Mouse (Mus musculus): ENCODE data around the gene Galnt17. TPM values are rescaled to one million over a fixed set of nuclear protein-coding genes. Genes with fewer than 3 reads are reported as not detected.

The Galnt17 gene
- polyA plus RNA-seq, 1 experiment from 2014 or later = 5.1 TPM

GRCm38 (mm10) chr5:130875391-130875790 lies 432.9 kb downstream of the Galnt17 start:
- ATAC-seq (no peak), DNase-seq (ENCODE audit: low read depth, low spot score) (no peak)
- CTCF ChIA-PET = interaction anchor here (1.2 kb wide), 1 partner anchor 17 kb away, joined by 4 read pairs; no protein-coding TSS in a partner anchor
- no peak for TF ChIP-seq CTCF (IDR thresholded peaks at IDR 0.05)
- POLR2A ChIA-PET = no interaction called here
- in situ Hi-C loops (cut with MboI; ENCODE audit: low pct_unique_long_range_greater_than_20kb) = no loop called here
- no peaks in the 10 kb centered on the region for H3K27me3 ChIP-seq

- no peak for DNase-seq (ENCODE audit: low read depth, low spot score)
- ChIA-PET POLR2A (no interaction called here), CTCF (interaction anchor here (1.5 to 2.4 kb wide), 2 partner anchors 18 to 559 kb away, joined by 3 to 6 read pairs; no protein-coding TSS in a partner anchor)
- in situ Hi-C loops (cut with MboI; ENCODE audit: low pct_unique_long_range_greater_than_20kb) = loop anchor here (5.0 kb wide), 1 partner anchor 131 kb away; no protein-coding TSS in a partner anchor
- H3K27me3 ChIP-seq = no peaks in the 10 kb centered on the region
- no peak for ATAC-seq
- no peak for TF ChIP-seq CTCF (IDR thresholded peaks at IDR 0.05)
Measured at GRCm38 (mm10) chr5:130871086-130871485, 437.2 kb downstream of the Galnt17 start.

- in situ Hi-C loops (cut with MboI; ENCODE audit: low pct_unique_long_range_greater_than_20kb) = loop anchor here (5.0 kb wide), 1 partner anchor 132 kb away; no protein-coding TSS in a partner anchor
- CTCF ChIA-PET = interaction anchor here (0.9 to 2.4 kb wide), 3 partner anchors 17 to 560 kb away, joined by 3 to 6 read pairs (median 3); no protein-coding TSS in a partner anchor
- H3K27me3 ChIP-seq = peaks cover under 1% of the 10 kb centered on the region
- DNase-seq (ENCODE audit: low read depth, low spot score) (no peak), ATAC-seq (no peak)
- POLR2A ChIA-PET = interaction anchor here (0.6 kb wide), 1 partner anchor 188 kb away, joined by 5 read pairs; no protein-coding TSS in a partner anchor
- peak; percentile 70 for TF ChIP-seq CTCF (IDR thresholded peaks at IDR 0.05)
Measured at GRCm38 (mm10) chr5:130869869-130870268, 438.4 kb downstream of the Galnt17 start.

GRCm38 (mm10) chr5:130862302-130862701 lies 446.0 kb downstream of the Galnt17 start:
- in situ Hi-C loops (cut with MboI; ENCODE audit: low pct_unique_long_range_greater_than_20kb) = loop anchor here (5.0 kb wide), 1 partner anchor 565 kb away; no protein-coding TSS in a partner anchor
- peak; percentile 76 for TF ChIP-seq CTCF (IDR thresholded peaks at IDR 0.05)
- POLR2A ChIA-PET = no interaction called here

GRCm38 (mm10) chr5:130859736-130860135 lies 448.6 kb downstream of the Galnt17 start:
- in situ Hi-C loops (cut with MboI; ENCODE audit: low pct_unique_long_range_greater_than_20kb) = loop anchor here (5.0 kb wide), 2 partner anchors 568 to 587 kb away; no protein-coding TSS in a partner anchor
- peak; percentile 29 for TF ChIP-seq CTCF (IDR thresholded peaks at IDR 0.05)
- DNase-seq (ENCODE audit: low read depth, low spot score) (no peak), ATAC-seq (no peak)
- ChIA-PET CTCF (interaction anchor here (1.3 kb wide), 1 partner anchor 455 kb away, joined by 3 read pairs; no protein-coding TSS in a partner anchor), POLR2A (no interaction called here)
- H3K27me3 ChIP-seq = peaks cover under 1% of the 10 kb centered on the region

More at GRCm38 (mm10) chr5:130862302-130862701, 446.0 kb downstream of the Galnt17 start:
- DNase-seq (ENCODE audit: low read depth, low spot score) = no peak
- ATAC-seq = no peak
- CTCF ChIA-PET = interaction anchor here (2.9 to 3.0 kb wide), 2 partner anchors 9 to 566 kb away, joined by 11 to 17 read pairs; no protein-coding TSS in a partner anchor
- peaks cover 3% of the 10 kb centered on the region for H3K27me3 ChIP-seq

GRCm38 (mm10) chr5:130858706-130859105 lies 449.6 kb downstream of the Galnt17 start:
- POLR2A ChIA-PET = no interaction called here

GRCm38 (mm10) chr5:130858148-130858547 lies 450.1 kb downstream of the Galnt17 start:
- ChIA-PET POLR2A (no interaction called here), CTCF (interaction anchor here (0.7 to 3.1 kb wide), 9 partner anchors 9 to 571 kb away, joined by 3 to 17 read pairs (median 4); no protein-coding TSS in a partner anchor)
- DNase-seq (ENCODE audit: low read depth, low spot score) (no peak), ATAC-seq (peak; percentile 44)
- peak; percentile 84 for TF ChIP-seq CTCF (IDR thresholded peaks at IDR 0.05)
- in situ Hi-C loops (cut with MboI; ENCODE audit: low pct_unique_long_range_greater_than_20kb) = loop anchor here (5.0 kb wide), 1 partner anchor 586 kb away; no protein-coding TSS in a partner anchor
- peaks cover 3% of the 10 kb centered on the region for H3K27me3 ChIP-seq

More at GRCm38 (mm10) chr5:130858706-130859105, 449.6 kb downstream of the Galnt17 start:
- DNase-seq (ENCODE audit: low read depth, low spot score) (no peak), ATAC-seq (no peak)
- H3K27me3 ChIP-seq = peaks cover 3% of the 10 kb centered on the region
- TF ChIP-seq CTCF (IDR thresholded peaks at IDR 0.05) = no peak
- in situ Hi-C loops (cut with MboI; ENCODE audit: low pct_unique_long_range_greater_than_20kb) = loop anchor here (5.0 kb wide), 1 partner anchor 586 kb away; no protein-coding TSS in a partner anchor
- CTCF ChIA-PET = interaction anchor here (0.9 to 3.1 kb wide), 7 partner anchors 9 to 571 kb away, joined by 3 to 17 read pairs (median 4); no protein-coding TSS in a partner anchor

GRCm38 (mm10) chr5:130854430-130854829 lies 453.9 kb downstream of the Galnt17 start:
- peaks cover 3% of the 10 kb centered on the region for H3K27me3 ChIP-seq
- in situ Hi-C loops (cut with MboI; ENCODE audit: low pct_unique_long_range_greater_than_20kb) = loop anchor here (5.0 kb wide), 1 partner anchor 442 kb away; no protein-coding TSS in a partner anchor
- ChIA-PET POLR2A (no interaction called here), CTCF (no interaction called here)
- TF ChIP-seq CTCF (IDR thresholded peaks at IDR 0.05) = no peak
- DNase-seq (ENCODE audit: low read depth, low spot score) = no peak
- no peak for ATAC-seq

GRCm38 (mm10) chr5:130853371-130853770 lies 454.9 kb downstream of the Galnt17 start:
- ATAC-seq (peak; percentile 49), DNase-seq (ENCODE audit: low read depth, low spot score) (peak; percentile 13)
- ChIA-PET CTCF (interaction anchor here (0.8 to 1.8 kb wide), 27 partner anchors 9 to 597 kb away, joined by 3 to 17 read pairs (median 4); no protein-coding TSS in a partner anchor), POLR2A (interaction anchor here (1.1 kb wide), 1 partner anchor 13 kb away, joined by 3 read pairs; no protein-coding TSS in a partner anchor)
- TF ChIP-seq CTCF (IDR thresholded peaks at IDR 0.05) = peak; percentile 100
- peaks cover 3% of the 10 kb centered on the region for H3K27me3 ChIP-seq
- in situ Hi-C loops (cut with MboI; ENCODE audit: low pct_unique_long_range_greater_than_20kb) = loop anchor here (5.0 kb wide), 1 partner anchor 441 kb away; no protein-coding TSS in a partner anchor

GRCm38 (mm10) chr5:130852182-130852581 lies 456.1 kb downstream of the Galnt17 start:
- ATAC-seq (no peak), DNase-seq (ENCODE audit: low read depth, low spot score) (no peak)
- peaks cover 3% of the 10 kb centered on the region for H3K27me3 ChIP-seq
- TF ChIP-seq CTCF (IDR thresholded peaks at IDR 0.05) = no peak
- CTCF ChIA-PET = interaction anchor here (1.4 to 1.8 kb wide), 5 partner anchors 7 to 89 kb away, joined by 5 to 17 read pairs (median 7); no protein-coding TSS in a partner anchor
- POLR2A ChIA-PET = interaction anchor here (1.1 kb wide), 1 partner anchor 11 kb away, joined by 3 read pairs; no protein-coding TSS in a partner anchor
- in situ Hi-C loops (cut with MboI; ENCODE audit: low pct_unique_long_range_greater_than_20kb) = loop anchor here (5.0 kb wide), 1 partner anchor 440 kb away; no protein-coding TSS in a partner anchor
